Mouse (Mus musculus): ENCODE measurements at regions not wholly inside any gene's neighbourhood (a gene's known extent, or its start where the extent isn't known, plus 50 kb on each side); places are given as distances from the start of the nearest gene placed in this dataset.

- Histone ChIP-seq H3K4me1 (ENCODE audit: control insufficient read depth, insufficient read depth, low read length) (peaks cover 8% of the 10 kb centered on the region), H3K27ac (ENCODE audit: control insufficient read depth, insufficient read depth, low read depth, low read length, poor library complexity) (no peak overlapping the region), H3K4me3 (replicated peaks; ENCODE audit: control insufficient read depth, low read depth, low read length) (no peak overlapping the region)
- TF ChIP-seq CTCF (IDR thresholded peaks at IDR 0.05; ENCODE audit: control insufficient read depth, insufficient read depth, low read length): no peak
- no peak for TF ChIP-seq POLR2A (IDR thresholded peaks at IDR 0.05; ENCODE audit: borderline replicate concordance, control insufficient read depth, low read depth, low read length)
- 80% methylated on average over 4 of the region's 4 CpGs for WGBS
Observed at GRCm38 (mm10) chr13:93992961-93993360, 64.6 kb upstream of the Lhfpl2 start.

GRCm38 (mm10) chr13:93995423-93995822, 62.2 kb upstream of the Lhfpl2 start:
- Histone ChIP-seq H3K27ac (ENCODE audit: control insufficient read depth, insufficient read depth, low read depth, low read length, poor library complexity) (peak overlapping the region; percentile 72), H3K4me1 (ENCODE audit: control insufficient read depth, insufficient read depth, low read length) (peaks cover 4% of the 10 kb centered on the region; the same call in 1 of the 2 replicates)
- WGBS: 49% methylated on average over 3 of the region's 3 CpGs

GRCm38 (mm10) chr13:93996535-93997382, 60.8 kb upstream of the Lhfpl2 start:
- no peak overlapping the region for H3K4me3 ChIP-seq (replicated peaks; ENCODE audit: control insufficient read depth, low read depth, low read length)
- no peak for TF ChIP-seq CTCF (IDR thresholded peaks at IDR 0.05; ENCODE audit: control insufficient read depth, insufficient read depth, low read length)
- H3K4me1 ChIP-seq (ENCODE audit: control insufficient read depth, insufficient read depth, low read length): peaks cover 2% of the 10 kb centered on the region; the same call in 1 of the 2 replicates
- H3K27ac ChIP-seq (ENCODE audit: control insufficient read depth, insufficient read depth, low read depth, low read length, poor library complexity): peak overlapping the region; percentile 59; the same call in 1 of the 2 replicates
- WGBS: 34% methylated on average over 10 of the region's 10 CpGs

More at GRCm38 (mm10) chr13:93995423-93995822, 62.2 kb upstream of the Lhfpl2 start:
- no peak overlapping the region for H3K4me3 ChIP-seq (replicated peaks; ENCODE audit: control insufficient read depth, low read depth, low read length)
- TF ChIP-seq POLR2A (IDR thresholded peaks at IDR 0.05; ENCODE audit: borderline replicate concordance, control insufficient read depth, low read depth, low read length) (no peak), CTCF (IDR thresholded peaks at IDR 0.05; ENCODE audit: control insufficient read depth, insufficient read depth, low read length) (no peak)

- H3K27ac ChIP-seq (ENCODE audit: control insufficient read depth, insufficient read depth, low read depth, low read length, poor library complexity): no peak overlapping the region
- WGBS: 46% methylated on average over 6 of the region's 6 CpGs
- TF ChIP-seq CTCF (IDR thresholded peaks at IDR 0.05; ENCODE audit: control insufficient read depth, insufficient read depth, low read length) (no peak), POLR2A (IDR thresholded peaks at IDR 0.05; ENCODE audit: borderline replicate concordance, control insufficient read depth, low read depth, low read length) (no peak)
- H3K4me1 ChIP-seq (ENCODE audit: control insufficient read depth, insufficient read depth, low read length): peaks cover 2% of the 10 kb centered on the region; the same call in 1 of the 2 replicates
- H3K4me3 ChIP-seq (replicated peaks; ENCODE audit: control insufficient read depth, low read depth, low read length): no peak overlapping the region
Observed at GRCm38 (mm10) chr13:93997981-93998380, 59.6 kb upstream of the Lhfpl2 start.

- Histone ChIP-seq H3K4me3 (replicated peaks; ENCODE audit: control insufficient read depth, low read depth, low read length) (no peak overlapping the region), H3K4me1 (ENCODE audit: control insufficient read depth, insufficient read depth, low read length) (peaks cover 2% of the 10 kb centered on the region; the same call in 1 of the 2 replicates), H3K27ac (ENCODE audit: control insufficient read depth, insufficient read depth, low read depth, low read length, poor library complexity) (no peak overlapping the region)
- WGBS: 83% methylated on average over 1 of the region's 1 CpGs
- TF ChIP-seq CTCF (IDR thresholded peaks at IDR 0.05; ENCODE audit: control insufficient read depth, insufficient read depth, low read length) (no peak), POLR2A (IDR thresholded peaks at IDR 0.05; ENCODE audit: borderline replicate concordance, control insufficient read depth, low read depth, low read length) (no peak)
Observed at GRCm38 (mm10) chr13:93998406-93998805, 59.2 kb upstream of the Lhfpl2 start.

- H3K27ac ChIP-seq (ENCODE audit: control insufficient read depth, insufficient read depth, low read depth, low read length, poor library complexity): no peak overlapping the region
- H3K4me1 ChIP-seq (ENCODE audit: control insufficient read depth, insufficient read depth, low read length): no peaks in the 10 kb centered on the region
- WGBS: 66% methylated on average over 5 of the region's 5 CpGs
- H3K4me3 ChIP-seq (replicated peaks; ENCODE audit: control insufficient read depth, low read depth, low read length): no peak overlapping the region
- no peak for TF ChIP-seq CTCF (IDR thresholded peaks at IDR 0.05; ENCODE audit: control insufficient read depth, insufficient read depth, low read length)
- TF ChIP-seq POLR2A (IDR thresholded peaks at IDR 0.05; ENCODE audit: borderline replicate concordance, control insufficient read depth, low read depth, low read length): no peak
Observed at GRCm38 (mm10) chr13:94003816-94004215, 53.8 kb upstream of the Lhfpl2 start.

GRCm38 (mm10) chr13:94004417-94004816, 53.2 kb upstream of the Lhfpl2 start:
- no peak overlapping the region for H3K27ac ChIP-seq (ENCODE audit: control insufficient read depth, insufficient read depth, low read depth, low read length, poor library complexity)
- H3K4me1 ChIP-seq (ENCODE audit: control insufficient read depth, insufficient read depth, low read length): no peaks in the 10 kb centered on the region
- H3K4me3 ChIP-seq (replicated peaks; ENCODE audit: control insufficient read depth, low read depth, low read length): no peak overlapping the region
- TF ChIP-seq POLR2A (IDR thresholded peaks at IDR 0.05; ENCODE audit: borderline replicate concordance, control insufficient read depth, low read depth, low read length) (no peak), CTCF (IDR thresholded peaks at IDR 0.05; ENCODE audit: control insufficient read depth, insufficient read depth, low read length) (no peak)
- WGBS: 82% methylated on average over 3 of the region's 3 CpGs

- no peak overlapping the region for H3K27ac ChIP-seq (ENCODE audit: control insufficient read depth, insufficient read depth, low read depth, low read length, poor library complexity)
- no peaks in the 10 kb centered on the region for H3K4me1 ChIP-seq (ENCODE audit: control insufficient read depth, insufficient read depth, low read length)
- TF ChIP-seq CTCF (IDR thresholded peaks at IDR 0.05; ENCODE audit: control insufficient read depth, insufficient read depth, low read length) (no peak), POLR2A (IDR thresholded peaks at IDR 0.05; ENCODE audit: borderline replicate concordance, control insufficient read depth, low read depth, low read length) (no peak)
- no peak overlapping the region for H3K4me3 ChIP-seq (replicated peaks; ENCODE audit: control insufficient read depth, low read depth, low read length)
- whole genome bisulfite sequencing: 43% methylated on average over 3 of the region's 3 CpGs
Observed at GRCm38 (mm10) chr13:94005880-94006279, 51.7 kb upstream of the Lhfpl2 start.
